Mouse (Mus musculus): ENCODE measurements at regions not wholly inside any gene's neighbourhood (a gene's known extent, or its start where the extent isn't known, plus 50 kb on each side); places are given as distances from the start of the nearest gene placed in this dataset.

- no peak for ATAC-seq (ENCODE audit: borderline replicate concordance, extremely low read depth, low FRiP score, low TSS enrichment)
- H3K36me3 ChIP-seq, result no peaks in the 10 kb centered on the region
- no peaks in the 10 kb centered on the region for H3K27me3 ChIP-seq
- 77% methylated on average over 2 of the region's 2 CpGs for WGBS
- H3K4me1 ChIP-seq, result peaks cover 4% of the 10 kb centered on the region; the same call in 1 of the 2 replicates
- H3K4me3 ChIP-seq, result no peak overlapping the region
- no peak overlapping the region for H3K9ac ChIP-seq
- no peak overlapping the region for H3K4me2 ChIP-seq
- H3K9me3 ChIP-seq, result no peaks in the 10 kb centered on the region
- no peak overlapping the region for H3K27ac ChIP-seq
Measured at GRCm38 (mm10) chr7:136660401-136660800, 234.0 kb upstream of the Mgmt start.

GRCm38 (mm10) chr7:136664424-136665082 lies 229.9 kb upstream of the Mgmt start:
- ATAC-seq (ENCODE audit: borderline replicate concordance, extremely low read depth, low FRiP score, low TSS enrichment), result no peak
- Histone ChIP-seq H3K9me3 (no peaks in the 10 kb centered on the region), H3K36me3 (no peaks in the 10 kb centered on the region), H3K27ac (no peak overlapping the region), H3K4me1 (peaks cover 4% of the 10 kb centered on the region; the same call in 1 of the 2 replicates), H3K27me3 (peaks cover 11% of the 10 kb centered on the region), H3K4me3 (no peak overlapping the region), H3K9ac (no peak overlapping the region), H3K4me2 (no peak overlapping the region)
- 49% methylated on average over 10 of the region's 10 CpGs for WGBS

GRCm38 (mm10) chr7:136665901-136666300 lies 228.5 kb upstream of the Mgmt start:
- Histone ChIP-seq H3K36me3 (no peaks in the 10 kb centered on the region), H3K27me3 (peaks cover 16% of the 10 kb centered on the region), H3K9ac (no peak overlapping the region), H3K4me1 (peaks cover 4% of the 10 kb centered on the region; the same call in 1 of the 2 replicates), H3K4me3 (no peak overlapping the region), H3K4me2 (no peak overlapping the region), H3K9me3 (no peaks in the 10 kb centered on the region), H3K27ac (no peak overlapping the region)
- WGBS, result 85% methylated on average over 2 of the region's 2 CpGs
- no peak for ATAC-seq (ENCODE audit: borderline replicate concordance, extremely low read depth, low FRiP score, low TSS enrichment)

- no peak for ATAC-seq (ENCODE audit: borderline replicate concordance, extremely low read depth, low FRiP score, low TSS enrichment)
- H3K4me2 ChIP-seq, result no peak overlapping the region
- no peak overlapping the region for H3K4me3 ChIP-seq
- H3K36me3 ChIP-seq, result no peaks in the 10 kb centered on the region
- 27% methylated on average over 6 of the region's 6 CpGs for WGBS
- peaks cover 4% of the 10 kb centered on the region; the same call in 1 of the 2 replicates for H3K4me1 ChIP-seq
- H3K27ac ChIP-seq, result no peak overlapping the region
- H3K9me3 ChIP-seq, result no peaks in the 10 kb centered on the region
- H3K9ac ChIP-seq, result no peak overlapping the region
- peaks cover 16% of the 10 kb centered on the region for H3K27me3 ChIP-seq
Measured at GRCm38 (mm10) chr7:136666707-136667106, 227.7 kb upstream of the Mgmt start.

GRCm38 (mm10) chr7:136670675-136671074 lies 223.7 kb upstream of the Mgmt start:
- H3K4me3 ChIP-seq, result no peak overlapping the region
- no peak overlapping the region for H3K27ac ChIP-seq
- no peak for ATAC-seq (ENCODE audit: borderline replicate concordance, extremely low read depth, low FRiP score, low TSS enrichment)
- peaks cover 33% of the 10 kb centered on the region for H3K27me3 ChIP-seq
- H3K4me2 ChIP-seq, result no peak overlapping the region
- H3K4me1 ChIP-seq, result no peaks in the 10 kb centered on the region
- no peaks in the 10 kb centered on the region for H3K36me3 ChIP-seq
- 62% methylated on average over 7 of the region's 7 CpGs for WGBS
- no peaks in the 10 kb centered on the region for H3K9me3 ChIP-seq
- H3K9ac ChIP-seq, result no peak overlapping the region

GRCm38 (mm10) chr7:136674159-136674558 lies 220.3 kb upstream of the Mgmt start:
- no peaks in the 10 kb centered on the region for H3K36me3 ChIP-seq
- H3K4me1 ChIP-seq, result peaks cover 14% of the 10 kb centered on the region
- ATAC-seq (ENCODE audit: borderline replicate concordance, extremely low read depth, low FRiP score, low TSS enrichment), result no peak
- no peak overlapping the region for H3K9ac ChIP-seq
- no peaks in the 10 kb centered on the region for H3K9me3 ChIP-seq
- H3K4me2 ChIP-seq, result no peak overlapping the region
- no peak overlapping the region for H3K4me3 ChIP-seq
- no peak overlapping the region for H3K27ac ChIP-seq
- 33% methylated on average over 5 of the region's 5 CpGs for WGBS
- H3K27me3 ChIP-seq, result peaks cover 50% of the 10 kb centered on the region; the same call in 1 of the 2 replicates

GRCm38 (mm10) chr7:136675041-136675440 lies 219.4 kb upstream of the Mgmt start:
- no peak overlapping the region for H3K4me3 ChIP-seq
- no peak overlapping the region for H3K9ac ChIP-seq
- 30% methylated on average over 5 of the region's 5 CpGs for WGBS
- H3K4me2 ChIP-seq, result no peak overlapping the region
- ATAC-seq (ENCODE audit: borderline replicate concordance, extremely low read depth, low FRiP score, low TSS enrichment), result no peak
- H3K36me3 ChIP-seq, result no peaks in the 10 kb centered on the region
- peaks cover 14% of the 10 kb centered on the region for H3K4me1 ChIP-seq
- H3K27ac ChIP-seq, result no peak overlapping the region
- peaks cover 44% of the 10 kb centered on the region; the same call in 1 of the 2 replicates for H3K27me3 ChIP-seq
- H3K9me3 ChIP-seq, result no peaks in the 10 kb centered on the region

- no peak overlapping the region for H3K4me3 ChIP-seq
- H3K27me3 ChIP-seq, result peaks cover 51% of the 10 kb centered on the region; the same call in 1 of the 2 replicates
- no peak overlapping the region for H3K27ac ChIP-seq
- no peaks in the 10 kb centered on the region for H3K9me3 ChIP-seq
- H3K4me1 ChIP-seq, result peaks cover 14% of the 10 kb centered on the region
- peak overlapping the region; percentile 13; the same call in 1 of the 2 replicates for H3K4me2 ChIP-seq
- no peak for ATAC-seq (ENCODE audit: borderline replicate concordance, extremely low read depth, low FRiP score, low TSS enrichment)
- no peaks in the 10 kb centered on the region for H3K36me3 ChIP-seq
- H3K9ac ChIP-seq, result no peak overlapping the region
- WGBS, result 14% methylated on average over 6 of the region's 6 CpGs
Measured at GRCm38 (mm10) chr7:136676104-136676503, 218.3 kb upstream of the Mgmt start.

GRCm38 (mm10) chr7:136676987-136677545 lies 217.3 kb upstream of the Mgmt start:
- Histone ChIP-seq H3K4me2 (no peak overlapping the region), H3K4me3 (no peak overlapping the region), H3K4me1 (peaks cover 14% of the 10 kb centered on the region), H3K27ac (no peak overlapping the region), H3K9me3 (no peaks in the 10 kb centered on the region), H3K27me3 (peaks cover 55% of the 10 kb centered on the region; the same call in 1 of the 2 replicates), H3K36me3 (no peaks in the 10 kb centered on the region), H3K9ac (no peak overlapping the region)
- no peak for ATAC-seq (ENCODE audit: borderline replicate concordance, extremely low read depth, low FRiP score, low TSS enrichment)
- 44% methylated on average over 17 of the region's 17 CpGs for WGBS

GRCm38 (mm10) chr7:136689579-136689978 lies 204.8 kb upstream of the Mgmt start:
- Histone ChIP-seq H3K9ac (no peak overlapping the region), H3K4me2 (no peak overlapping the region), H3K27ac (no peak overlapping the region), H3K36me3 (no peaks in the 10 kb centered on the region), H3K9me3 (no peaks in the 10 kb centered on the region), H3K4me3 (no peak overlapping the region), H3K4me1 (peaks cover 15% of the 10 kb centered on the region; the same call in 1 of the 2 replicates), H3K27me3 (peaks cover 39% of the 10 kb centered on the region)
- 21% methylated on average over 6 of the region's 6 CpGs for WGBS
- no peak for ATAC-seq (ENCODE audit: borderline replicate concordance, extremely low read depth, low FRiP score, low TSS enrichment)

- Histone ChIP-seq H3K4me3 (no peak overlapping the region), H3K9ac (no peak overlapping the region), H3K27me3 (peaks cover 8% of the 10 kb centered on the region; the same call in 1 of the 2 replicates), H3K4me1 (no peaks in the 10 kb centered on the region), H3K4me2 (no peak overlapping the region), H3K36me3 (no peaks in the 10 kb centered on the region), H3K27ac (no peak overlapping the region), H3K9me3 (no peaks in the 10 kb centered on the region)
- 79% methylated on average over 1 of the region's 1 CpGs for WGBS
- no peak for ATAC-seq (ENCODE audit: borderline replicate concordance, extremely low read depth, low FRiP score, low TSS enrichment)
Measured at GRCm38 (mm10) chr7:136706246-136706645, 188.2 kb upstream of the Mgmt start.

GRCm38 (mm10) chr7:136707200-136708003 lies 187.0 kb upstream of the Mgmt start:
- Histone ChIP-seq H3K27me3 (peaks cover 8% of the 10 kb centered on the region; the same call in 1 of the 2 replicates), H3K4me3 (no peak overlapping the region), H3K9me3 (no peaks in the 10 kb centered on the region), H3K9ac (no peak overlapping the region), H3K27ac (no peak overlapping the region), H3K4me1 (no peaks in the 10 kb centered on the region), H3K36me3 (no peaks in the 10 kb centered on the region), H3K4me2 (no peak overlapping the region)
- ATAC-seq (ENCODE audit: borderline replicate concordance, extremely low read depth, low FRiP score, low TSS enrichment), result no peak
- WGBS, result 43% methylated on average over 12 of the region's 12 CpGs
